ENCODE assay signal across 8 mouse cellular contexts in genomic region chr10:122544096-122544720, GRCm38 (mm10).
DNase-seq lines count a peak whose midpoint lies in the region; ATAC-seq lines count a peak whose summit lies in the region.

No protein-coding gene starts in this region.

- WGBS in intestine, embryonic 16.5 days: 26% methylated on average over 16 of the region's 16 CpGs

- H3K9ac ChIP-seq in intestine, embryonic 16.5 days (ENCODE audit: low read depth, low read length): no peak overlapping the region

- H3K4me1 ChIP-seq in intestine, embryonic 16.5 days (ENCODE audit: control insufficient read depth, insufficient read depth, low read length): no peaks in the 10 kb centered on the region

- H3K4me2 ChIP-seq in intestine, embryonic 16.5 days (ENCODE audit: low read depth, low read length): peak overlapping the region; percentile 28

- DNase-seq in gastrocnemius, adult 18-20 months (ENCODE audit: low spot score): peak; percentile 27
- DNase-seq in gastrocnemius, adult 8-10 months (ENCODE audit: low spot score in 2 of 2): no peak
- peak; percentile 75 to 87 for DNase-seq in cerebellum, postnatal 14 days
- DNase-seq in gastrocnemius, postnatal 4 days (ENCODE audit: low spot score in 2 of 2): peak; percentile 47 to 74
- peak; percentile 25 to 27 for DNase-seq in left cerebral cortex, postnatal 36 days (ENCODE audit: low spot score in 2 of 2)
- peak; percentile 13 to 15 for DNase-seq in spleen, postnatal 36 days (ENCODE audit: low spot score in 2 of 2)

- H3K27me3 ChIP-seq in intestine, embryonic 16.5 days (replicated peaks; ENCODE audit: control insufficient read depth, insufficient read depth, low read length): no peaks in the 10 kb centered on the region

- no peaks in the 10 kb centered on the region for H3K36me3 ChIP-seq in intestine, embryonic 16.5 days (ENCODE audit: control insufficient read depth, insufficient read depth, low read length)

- intact Hi-C loops in left cerebral cortex, postnatal 36 days (cut with DNase I): loop anchor here (5.0 kb wide), 1 partner anchor 437 kb away; no protein-coding TSS in a partner anchor

- ATAC-seq in intestine, embryonic 16.5 days: peak; percentile 72
- ATAC-seq in megakaryocyte-erythroid progenitor cell, adult 5-6 weeks (replicated peaks; ENCODE audit: low FRiP score, low TSS enrichment, poor library complexity, severe bottlenecking): peak; percentile 91

- peak overlapping the region; percentile 19 for H3K4me3 ChIP-seq in intestine, embryonic 16.5 days (ENCODE audit: low read length)

- no peak overlapping the region for H3K27ac ChIP-seq in intestine, embryonic 16.5 days (ENCODE audit: low read length)

- H3K9me3 ChIP-seq in intestine, embryonic 16.5 days (ENCODE audit: control insufficient read depth, low read length): no peaks in the 10 kb centered on the region

Comparison
In these comparisons a context has a peak if more than half of its experiments do, and no peak if none do; other contexts are left out.
1. DNase-seq: peak in gastrocnemius, adult 18-20 months (single experiment), cerebellum, postnatal 14 days (2 of 2), gastrocnemius, postnatal 4 days (2 of 2), left cerebral cortex, postnatal 36 days (2 of 2) and spleen, postnatal 36 days (2 of 2); none in gastrocnemius, adult 8-10 months (0 of 2).